Mouse (Mus musculus): ENCODE measurements around the gene Esrp2. TPM values are rescaled to one million over a fixed set of nuclear protein-coding genes. Genes with fewer than 3 reads are reported as not detected.

Gene Esrp2
- polyA plus RNA-seq, 1 experiment from 2014 or later = 4.1 TPM

DNA sequence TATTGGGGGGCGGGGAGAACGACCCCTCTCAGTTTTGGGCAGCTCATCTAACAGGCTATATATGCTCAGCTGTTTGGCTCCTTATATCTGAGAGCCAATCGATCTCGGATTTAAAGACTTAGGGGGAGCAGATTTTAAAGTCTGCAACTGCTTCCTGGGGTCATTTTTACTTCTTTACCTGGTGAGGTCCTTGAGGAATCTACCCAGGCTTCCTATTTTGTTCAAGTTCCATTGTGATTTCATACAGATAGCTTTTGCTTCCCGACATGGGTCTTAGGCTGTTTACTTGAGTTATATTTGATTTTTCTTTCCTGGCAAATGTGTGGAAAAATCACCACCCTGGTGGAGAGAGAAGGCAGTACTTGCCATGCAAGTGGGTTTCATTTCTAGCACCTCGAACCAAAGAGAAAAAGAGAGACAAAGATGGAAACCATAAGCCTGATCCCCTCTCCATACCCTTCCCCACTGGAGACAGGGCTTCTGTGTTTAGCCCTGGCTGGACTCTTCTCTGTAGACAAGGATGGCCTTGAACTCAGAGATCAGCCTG, 33.2 kb upstream of the Esrp2 start:
- Histone ChIP-seq H3K27me3 (ENCODE audit: control insufficient read depth, insufficient read depth, low read length) (no peaks in the 10 kb centered on the region), H3K9me3 (replicated peaks; ENCODE audit: control insufficient read depth, low read length) (no peaks in the 10 kb centered on the region), H3K27ac (replicated peaks; ENCODE audit: low read depth, low read length) (no peak overlapping the region), H3K4me3 (ENCODE audit: low read depth, low read length) (peak overlapping the region; percentile 88), H3K36me3 (replicated peaks; ENCODE audit: control insufficient read depth, insufficient read depth, low read depth, low read length) (no peaks in the 10 kb centered on the region), H3K9ac (replicated peaks; ENCODE audit: low read length) (peak overlapping the region; percentile 92), H3K4me2 (ENCODE audit: low read depth, low read length) (peak overlapping the region; percentile 54), H3K4me1 (ENCODE audit: control insufficient read depth, insufficient read depth, low read length) (no peaks in the 10 kb centered on the region; the same call in 1 of the 2 replicates)
- ATAC-seq (replicated peaks; ENCODE audit: insufficient number of reproducible peaks, low FRiP score, low TSS enrichment, low read depth) (no peak), DNase-seq (ENCODE audit: low spot score) (no peak)
- WGBS = 48% methylated on average over 6 of the region's 6 CpGs

DNA sequence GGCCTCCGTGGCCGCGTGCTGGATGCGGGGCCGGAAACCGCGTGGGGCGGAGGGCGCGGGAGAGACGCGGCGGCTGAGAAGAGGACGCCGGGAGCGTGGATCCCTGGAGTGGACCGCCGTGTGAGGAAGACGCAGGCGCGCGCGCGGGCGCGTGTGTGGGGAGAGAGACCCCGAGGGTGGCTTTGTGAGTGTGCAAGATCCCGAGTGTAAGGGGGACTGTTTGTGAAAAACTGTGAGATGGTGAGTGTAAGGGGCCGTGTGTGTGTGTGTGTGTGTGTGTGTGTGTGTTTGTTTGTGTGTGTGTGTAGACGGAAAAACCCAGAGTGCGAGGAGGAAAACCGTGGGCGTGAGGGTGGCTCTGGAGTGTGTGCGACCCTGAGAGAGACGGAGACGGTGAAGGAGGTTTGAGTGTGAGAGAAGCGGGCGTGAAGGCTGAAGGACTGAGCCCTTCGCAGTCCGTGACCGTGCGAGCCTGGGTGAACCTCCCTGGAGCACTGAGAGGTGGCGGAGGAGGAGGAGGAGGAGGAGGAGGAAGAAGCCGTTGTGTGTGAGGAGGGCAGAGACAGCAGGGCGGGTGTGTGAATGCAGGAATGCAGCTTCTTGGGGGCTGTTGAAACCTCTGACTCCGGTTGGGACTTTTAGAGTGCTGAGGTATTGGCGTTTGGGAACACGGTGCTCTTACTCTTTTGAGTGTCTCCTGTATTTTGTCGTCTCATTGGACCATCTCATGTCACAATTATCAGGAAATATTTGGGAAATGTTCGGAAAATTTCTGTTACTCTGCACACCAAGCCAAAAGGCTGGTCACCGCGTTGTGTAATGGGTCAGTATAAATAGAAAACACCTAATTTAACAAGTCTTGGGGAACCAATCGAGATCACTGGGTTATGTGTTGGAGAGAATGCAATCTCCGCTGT, 32.5 kb upstream of the Esrp2 start:
- Histone ChIP-seq H3K4me3 (ENCODE audit: low read depth, low read length) (peak overlapping the region; percentile 88), H3K27ac (replicated peaks; ENCODE audit: low read depth, low read length) (peak overlapping the region; percentile 73), H3K27me3 (ENCODE audit: control insufficient read depth, insufficient read depth, low read length) (no peaks in the 10 kb centered on the region), H3K4me2 (ENCODE audit: low read depth, low read length) (peak overlapping the region; percentile 54), H3K9ac (replicated peaks; ENCODE audit: low read length) (peak overlapping the region; percentile 92), H3K9me3 (replicated peaks; ENCODE audit: control insufficient read depth, low read length) (no peaks in the 10 kb centered on the region), H3K4me1 (ENCODE audit: control insufficient read depth, insufficient read depth, low read length) (no peaks in the 10 kb centered on the region; the same call in 1 of the 2 replicates), H3K36me3 (replicated peaks; ENCODE audit: control insufficient read depth, insufficient read depth, low read depth, low read length) (no peaks in the 10 kb centered on the region)
- peak; percentile 60 for ATAC-seq (replicated peaks; ENCODE audit: insufficient number of reproducible peaks, low FRiP score, low TSS enrichment, low read depth)
- 1% methylated on average over 53 of the region's 54 CpGs for WGBS
- peak; percentile 63 for DNase-seq (ENCODE audit: low spot score)

DNA sequence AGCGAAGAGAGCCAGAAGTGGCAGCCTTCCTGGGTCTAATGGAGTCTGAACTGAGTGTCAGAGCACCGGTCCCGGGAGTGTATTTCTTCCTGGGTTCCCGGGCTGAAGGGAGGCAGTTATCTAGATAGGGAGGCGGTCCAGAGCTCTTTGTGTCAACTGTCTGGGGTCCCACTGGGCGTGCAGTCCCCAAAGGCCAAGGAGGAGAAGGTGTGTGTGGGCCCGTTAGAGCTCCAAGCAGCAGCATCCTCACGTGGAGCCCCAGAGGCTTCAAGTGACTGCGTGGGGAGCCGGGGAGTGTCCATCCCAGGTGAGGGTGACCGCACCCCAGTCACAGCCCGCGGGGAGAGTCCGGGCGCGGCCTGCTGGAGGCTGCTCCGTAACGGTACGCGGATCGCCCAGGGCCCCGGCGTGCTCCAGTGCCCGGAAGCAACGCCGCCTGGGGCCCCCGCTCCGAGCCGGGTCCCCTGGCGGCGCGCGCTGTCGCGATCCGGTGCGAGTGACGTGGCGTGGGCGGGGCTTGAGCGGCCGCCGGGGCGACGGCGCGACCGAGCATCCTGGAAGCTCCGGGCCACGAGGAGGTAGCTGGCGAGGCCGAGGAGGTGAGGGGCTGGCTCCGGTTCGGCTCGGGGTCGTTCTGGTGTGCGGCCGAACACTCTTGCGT, 31.7 kb upstream of the Esrp2 start, which contains the start of gene Slc7a6:
Gene Slc7a6 (plus strand): TSS at position 502 of the 661 bp plus-strand sequence.
- peak within 1 kb of the TSS; percentile 73 for H3K27ac ChIP-seq (replicated peaks; ENCODE audit: low read depth, low read length)
- no peaks in the 10 kb centered on the region for H3K9me3 ChIP-seq (replicated peaks; ENCODE audit: control insufficient read depth, low read length)
- WGBS = 0% methylated on average over 54 of the region's 59 CpGs
- DNase-seq (ENCODE audit: low spot score) (peak; percentile 83), ATAC-seq (replicated peaks; ENCODE audit: insufficient number of reproducible peaks, low FRiP score, low TSS enrichment, low read depth) (peak; percentile 82)
- no peaks in the 10 kb centered on the region; the same call in 1 of the 2 replicates for H3K4me1 ChIP-seq (ENCODE audit: control insufficient read depth, insufficient read depth, low read length)
- H3K27me3 ChIP-seq (ENCODE audit: control insufficient read depth, insufficient read depth, low read length) = no peaks in the 10 kb centered on the region
- H3K4me3 ChIP-seq (ENCODE audit: low read depth, low read length) = peak within 1 kb of the TSS; percentile 88
- H3K4me2 ChIP-seq (ENCODE audit: low read depth, low read length) = peak within 1 kb of the TSS; percentile 54
- no peaks in the 10 kb centered on the region for H3K36me3 ChIP-seq (replicated peaks; ENCODE audit: control insufficient read depth, insufficient read depth, low read depth, low read length)
- H3K9ac ChIP-seq (replicated peaks; ENCODE audit: low read length) = peak within 1 kb of the TSS; percentile 92

DNA sequence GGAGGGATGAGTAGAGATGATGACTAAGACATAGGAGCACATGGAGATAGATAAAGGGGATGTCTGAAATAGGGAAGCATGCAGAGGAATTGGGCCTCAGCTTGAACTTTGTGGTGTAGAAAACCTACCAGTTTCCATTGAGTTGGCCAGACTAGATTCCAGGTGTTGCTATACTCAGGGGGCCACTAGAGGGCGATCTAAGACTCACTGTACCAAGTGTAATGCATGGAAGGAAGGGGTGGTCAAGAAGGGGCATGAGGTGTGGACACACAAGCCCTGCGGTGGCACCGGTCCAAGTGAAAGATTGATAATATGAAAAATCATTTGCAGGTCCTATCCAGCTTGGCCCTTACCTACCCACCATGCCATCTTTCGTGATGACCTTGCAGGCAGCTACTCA, 28.7 kb upstream of the Esrp2 start:
- Histone ChIP-seq H3K36me3 (replicated peaks; ENCODE audit: control insufficient read depth, insufficient read depth, low read depth, low read length) (no peaks in the 10 kb centered on the region; the same call in 1 of the 2 replicates), H3K4me1 (ENCODE audit: control insufficient read depth, insufficient read depth, low read length) (no peaks in the 10 kb centered on the region; the same call in 1 of the 2 replicates)

DNA sequence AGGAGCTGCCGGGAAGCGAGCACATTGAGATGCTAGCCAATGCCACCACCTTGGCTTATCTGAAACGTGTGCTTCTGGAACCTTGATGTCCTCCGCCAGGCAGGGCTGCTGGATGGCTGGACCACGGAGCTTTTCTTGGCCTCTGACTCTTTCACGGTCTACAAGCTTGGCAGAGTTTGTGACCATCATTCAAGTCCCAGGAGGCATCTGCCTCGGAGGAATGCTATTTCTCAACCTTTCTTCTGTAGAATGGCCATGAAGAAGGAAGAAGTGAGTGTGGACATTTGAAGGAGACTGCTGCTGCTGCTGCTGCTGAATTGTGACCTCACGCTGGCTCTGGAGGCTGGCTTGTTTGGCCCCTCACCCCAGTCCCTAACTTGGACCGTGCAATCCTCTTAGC, 26.5 kb upstream of the Esrp2 start:
- H3K27me3 ChIP-seq (ENCODE audit: control insufficient read depth, insufficient read depth, low read length) = no peaks in the 10 kb centered on the region
- no peak overlapping the region for H3K4me3 ChIP-seq (ENCODE audit: low read depth, low read length)
- no peak overlapping the region for H3K27ac ChIP-seq (replicated peaks; ENCODE audit: low read depth, low read length)
- no peaks in the 10 kb centered on the region for H3K4me1 ChIP-seq (ENCODE audit: control insufficient read depth, insufficient read depth, low read length)
- H3K9me3 ChIP-seq (replicated peaks; ENCODE audit: control insufficient read depth, low read length) = no peaks in the 10 kb centered on the region
- no peaks in the 10 kb centered on the region; the same call in 1 of the 2 replicates for H3K36me3 ChIP-seq (replicated peaks; ENCODE audit: control insufficient read depth, insufficient read depth, low read depth, low read length)
- ATAC-seq (replicated peaks; ENCODE audit: insufficient number of reproducible peaks, low FRiP score, low TSS enrichment, low read depth) (no peak), DNase-seq (ENCODE audit: low spot score) (no peak)
- no peak overlapping the region for H3K4me2 ChIP-seq (ENCODE audit: low read depth, low read length)
- no peak overlapping the region for H3K9ac ChIP-seq (replicated peaks; ENCODE audit: low read length)
- WGBS = 91% methylated on average over 9 of the region's 9 CpGs

More for the DNA sequence above, 28.7 kb upstream of the Esrp2 start:
- Histone ChIP-seq H3K4me3 (ENCODE audit: low read depth, low read length) (no peak overlapping the region), H3K27me3 (ENCODE audit: control insufficient read depth, insufficient read depth, low read length) (no peaks in the 10 kb centered on the region), H3K4me2 (ENCODE audit: low read depth, low read length) (no peak overlapping the region), H3K27ac (replicated peaks; ENCODE audit: low read depth, low read length) (no peak overlapping the region), H3K9me3 (replicated peaks; ENCODE audit: control insufficient read depth, low read length) (no peaks in the 10 kb centered on the region), H3K9ac (replicated peaks; ENCODE audit: low read length) (no peak overlapping the region)
- ATAC-seq (replicated peaks; ENCODE audit: insufficient number of reproducible peaks, low FRiP score, low TSS enrichment, low read depth) (no peak), DNase-seq (ENCODE audit: low spot score) (peak; percentile 75)
- WGBS = 49% methylated on average over 4 of the region's 4 CpGs

DNA sequence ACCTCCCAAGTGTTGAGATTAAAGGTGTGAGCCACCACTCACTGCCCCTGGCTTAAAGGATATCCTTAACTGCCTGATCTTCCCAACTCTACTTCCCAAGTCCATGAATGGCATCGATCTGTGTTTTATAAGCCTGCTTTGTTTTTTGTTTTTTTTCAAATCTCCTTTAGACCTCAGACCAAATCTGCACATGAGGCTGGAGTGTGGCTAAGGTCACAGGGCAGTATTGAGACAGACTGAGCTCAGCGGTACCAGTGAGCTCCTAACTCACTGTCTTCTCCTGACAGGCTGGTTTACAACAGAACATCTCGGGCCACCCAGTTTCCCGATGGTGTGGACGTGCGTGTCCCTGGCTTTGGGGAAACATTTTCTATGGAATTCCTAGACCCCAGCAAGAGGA, 23.1 kb upstream of the Esrp2 start:
- Histone ChIP-seq H3K27ac (replicated peaks; ENCODE audit: low read depth, low read length) (no peak overlapping the region), H3K4me2 (ENCODE audit: low read depth, low read length) (no peak overlapping the region), H3K4me3 (ENCODE audit: low read depth, low read length) (no peak overlapping the region), H3K4me1 (ENCODE audit: control insufficient read depth, insufficient read depth, low read length) (no peaks in the 10 kb centered on the region), H3K27me3 (ENCODE audit: control insufficient read depth, insufficient read depth, low read length) (no peaks in the 10 kb centered on the region), H3K36me3 (replicated peaks; ENCODE audit: control insufficient read depth, insufficient read depth, low read depth, low read length) (no peaks in the 10 kb centered on the region; the same call in 1 of the 2 replicates), H3K9me3 (replicated peaks; ENCODE audit: control insufficient read depth, low read length) (no peaks in the 10 kb centered on the region), H3K9ac (replicated peaks; ENCODE audit: low read length) (no peak overlapping the region)
- DNase-seq (ENCODE audit: low spot score) (no peak), ATAC-seq (replicated peaks; ENCODE audit: insufficient number of reproducible peaks, low FRiP score, low TSS enrichment, low read depth) (no peak)
- WGBS = 89% methylated on average over 6 of the region's 6 CpGs

DNA sequence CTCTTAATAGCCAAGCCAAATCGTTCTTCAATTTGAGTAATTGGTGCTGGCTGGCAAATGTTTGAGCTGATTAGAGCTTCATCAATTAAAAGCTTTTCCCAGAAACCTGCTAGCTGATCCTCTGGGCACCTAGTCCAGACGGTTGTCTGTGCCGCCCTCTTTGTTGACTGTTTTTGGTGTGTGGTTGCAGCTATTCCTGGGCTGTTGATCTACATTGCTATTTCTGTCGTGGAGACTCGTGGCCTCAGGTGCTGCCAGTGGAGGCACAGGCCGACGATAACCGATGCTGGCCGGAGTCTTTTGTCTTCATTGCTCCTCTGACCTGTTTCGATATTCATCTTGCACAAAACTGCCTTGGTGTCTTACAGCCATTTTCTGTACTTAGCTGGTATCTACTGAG, 21.6 kb upstream of the Esrp2 start:
- no peak for DNase-seq (ENCODE audit: low spot score)
- no peak overlapping the region for H3K4me3 ChIP-seq (ENCODE audit: low read depth, low read length)
- H3K27me3 ChIP-seq (ENCODE audit: control insufficient read depth, insufficient read depth, low read length) = no peaks in the 10 kb centered on the region
- H3K4me1 ChIP-seq (ENCODE audit: control insufficient read depth, insufficient read depth, low read length) = no peaks in the 10 kb centered on the region
- no peak overlapping the region for H3K9ac ChIP-seq (replicated peaks; ENCODE audit: low read length)
- H3K4me2 ChIP-seq (ENCODE audit: low read depth, low read length) = no peak overlapping the region
- WGBS = 89% methylated on average over 10 of the region's 10 CpGs
- H3K27ac ChIP-seq (replicated peaks; ENCODE audit: low read depth, low read length) = no peak overlapping the region
- no peaks in the 10 kb centered on the region for H3K9me3 ChIP-seq (replicated peaks; ENCODE audit: control insufficient read depth, low read length)
- ATAC-seq (replicated peaks; ENCODE audit: insufficient number of reproducible peaks, low FRiP score, low TSS enrichment, low read depth) = no peak
- H3K36me3 ChIP-seq (replicated peaks; ENCODE audit: control insufficient read depth, insufficient read depth, low read depth, low read length) = no peaks in the 10 kb centered on the region; the same call in 1 of the 2 replicates

Data from embryonic facial prominence, embryonic 11.5 days (tissue).